Mouse (Mus musculus) R1 (cell line): Measurements from ENCODE around the gene Syngap1.
A peak's percentile ranks its signal among the peaks of the same experiment; 100 is the strongest.
"Not testable (repeated sequence)": the region's sequence is repeated elsewhere in the genome, so short reads cannot be mapped to it uniquely, and the experiment has no call there.

Experiments used
- DNase-seq: peaks from one replicate; pipeline ENCODE4 v3.0.0-alpha.2; 2018; ENCODE audit warnings: low read depth, low spot score

The Syngap1 gene

GRCm38 (mm10) chr17:26941031-26941789, at the start of gene Syngap1:
TSS of gene Syngap1 (plus strand) at chr17:26941253.
- no peak for DNase-seq

GRCm38 (mm10) chr17:26892635-26893375, 48.2 kb upstream of the Syngap1 start:
- DNase-seq: no peak

GRCm38 (mm10) chr17:26893492-26893891, 47.6 kb upstream of the Syngap1 start:
- no peak for DNase-seq

GRCm38 (mm10) chr17:26894342-26894741, 46.7 kb upstream of the Syngap1 start:
- no peak for DNase-seq

- peak; percentile 84 for DNase-seq
Measured at GRCm38 (mm10) chr17:26895578-26895977, 45.5 kb upstream of the Syngap1 start.

- no peak for DNase-seq
Measured at GRCm38 (mm10) chr17:26900916-26901315, 40.1 kb upstream of the Syngap1 start.

- no peak for DNase-seq
Measured at GRCm38 (mm10) chr17:26904320-26904719, 36.7 kb upstream of the Syngap1 start.

GRCm38 (mm10) chr17:26907506-26907905, 33.5 kb upstream of the Syngap1 start:
- DNase-seq: not testable (repeated sequence)

- DNase-seq: peak; percentile 60
Measured at GRCm38 (mm10) chr17:26915248-26915647, 25.8 kb upstream of the Syngap1 start.

- peak; percentile 100 for DNase-seq
Measured at GRCm38 (mm10) chr17:26916711-26917482, 24.2 kb upstream of the Syngap1 start, which contains the start of gene Kifc5b. TSS of gene Kifc5b (plus strand) at chr17:26917091.

- DNase-seq: not testable (repeated sequence)
Measured at GRCm38 (mm10) chr17:26917560-26917959, 23.5 kb upstream of the Syngap1 start.

- DNase-seq: no peak
Measured at GRCm38 (mm10) chr17:26918343-26918742, 22.7 kb upstream of the Syngap1 start.

- not testable (repeated sequence) for DNase-seq
Measured at GRCm38 (mm10) chr17:26919516-26919915, 21.5 kb upstream of the Syngap1 start.

GRCm38 (mm10) chr17:26922368-26922767, 18.7 kb upstream of the Syngap1 start:
- DNase-seq: not testable (repeated sequence)

GRCm38 (mm10) chr17:26925414-26925813, 15.6 kb upstream of the Syngap1 start:
- DNase-seq: not testable (repeated sequence)

GRCm38 (mm10) chr17:26931795-26932194, 9.3 kb upstream of the Syngap1 start:
- DNase-seq: peak; percentile 45

GRCm38 (mm10) chr17:26932839-26933398, 8.1 kb upstream of the Syngap1 start, which contains the start of gene Phf1:
TSS of gene Phf1 (plus strand) at chr17:26933052.
- DNase-seq: peak; percentile 92

- no peak for DNase-seq
Measured at GRCm38 (mm10) chr17:26933419-26933818, 7.6 kb upstream of the Syngap1 start.

- DNase-seq: no peak
Measured at GRCm38 (mm10) chr17:26933885-26934827, 6.9 kb upstream of the Syngap1 start.

GRCm38 (mm10) chr17:26935027-26935426, 6.0 kb upstream of the Syngap1 start:
- no peak for DNase-seq
